Mouse (Mus musculus) gastrocnemius, adult 2 months (tissue): Measurements from ENCODE around the gene Gga1. TPM values are rescaled to one million over a fixed set of nuclear protein-coding genes. Genes with fewer than 3 reads are reported as not detected.

ENCODE experiments used
- DNase-seq: peaks from one replicate; pipeline ENCODE4 v3.0.0; 2022
- H3K27ac ChIP-seq: fragments of 200-600 bp; 2 replicates; pipeline ENCODE4 v1.8.1; 2022; ENCODE audit warnings: mild to moderate bottlenecking
- H3K4me3 ChIP-seq: fragments of 200-600 bp; 2 replicates; pipeline ENCODE4 v1.8.1; 2022; ENCODE audit warnings: mild to moderate bottlenecking, moderate library complexity
- CTCF ChIP-seq: fragments of 200-600 bp; IDR thresholded peaks from 2 replicates; pipeline ENCODE4 v1.8.1; 2022; ENCODE audit warnings: antibody characterized with exemption, mild to moderate bottlenecking, moderate library complexity
- intact Hi-C: fragments of 180-260 bp; cut with DNase I; formaldehyde crosslinking; loops from one replicate; pipeline ENCODE4 v1.15.1; 2025
- microRNA-seq: library from miRNA; unstranded; fragments of <30 nt; microRNA quantifications from one replicate; pipeline ENCODE4 v1.2.0, GENCODE M21; 2021
- total RNA-seq, 2 experiments: library from RNA; stranded (reverse); gene quantifications; 2 replicates each; pipeline ENCODE4 v1.2.3; 2021

The Gga1 gene
- total RNA-seq, 2 experiments from 2014 or later: 43.1 to 45.7 TPM

GRCm38 (mm10) chr15:78940325-78940724 is 63.3 kb downstream of the Gga1 start:
- Histone ChIP-seq H3K27ac (no peak overlapping the region), H3K4me3 (no peak overlapping the region)
- intact Hi-C loops: loop anchor here (5.0 kb wide), 1 partner anchor 38 kb away; no protein-coding TSS in a partner anchor
- no peak for DNase-seq
- TF ChIP-seq CTCF: no peak

DNA sequence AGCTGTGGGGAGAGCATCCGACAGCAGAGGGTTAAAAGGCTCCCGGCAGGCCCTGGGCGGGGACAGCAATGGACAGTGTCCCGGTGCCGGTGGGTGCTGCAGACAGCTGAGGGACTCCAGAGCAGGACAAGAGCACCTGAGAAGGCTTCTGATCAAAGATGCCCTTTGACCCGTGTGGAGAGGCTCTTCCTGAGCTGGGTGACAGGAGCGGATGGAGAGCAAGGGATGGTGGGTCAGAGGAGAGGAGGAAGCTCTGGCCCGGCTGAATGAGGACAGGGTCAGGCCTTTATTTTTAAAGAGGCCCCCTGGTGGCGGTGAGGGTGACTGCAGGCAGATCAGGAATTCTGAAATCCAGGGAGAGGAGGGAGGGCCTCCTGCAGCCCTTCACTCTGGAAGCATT is 65.7 kb downstream of the Gga1 start:
- peak overlapping the region; percentile 64 for H3K27ac ChIP-seq
- intact Hi-C loops: loop anchor here (1.0 to 5.0 kb wide), 2 partner anchors 26 to 40 kb away; no protein-coding TSS in a partner anchor
- peak overlapping the region; percentile 66 for H3K4me3 ChIP-seq
- TF ChIP-seq CTCF: peak; percentile 92
- peak; percentile 85 for DNase-seq

Small RNAs within 50 kb of the gene (microRNA-seq; reads per million reads assigned to microRNA genes)
- gene Mir6955: not detected

Other genes with a start within 250 kb of the Gga1 start
- gene Elfn2, start 158.4 kb upstream of the Gga1 start, total RNA-seq: under 1 TPM in 1 of 2 experiments, not detected in 1; 0.03 TPM
- 1 to 10 TPM; 2.6 to 3.1 TPM for gene Mfng, start 103.7 kb upstream of the Gga1 start, total RNA-seq
- 1 to 10 TPM; 6.1 to 6.8 TPM for gene Card10, start 74.1 kb upstream of the Gga1 start, total RNA-seq
- 1 to 10 TPM; 8.5 to 10.0 TPM for gene Cdc42ep1, start 34.6 kb upstream of the Gga1 start, total RNA-seq
- not detected for gene Lgals2, start 21.7 kb upstream of the Gga1 start, total RNA-seq
- gene Gm49510, start 22.5 kb downstream of the Gga1 start, total RNA-seq: under 1 TPM in 1 of 2 experiments, not detected in 1; 0.13 TPM
- 1 to 10 TPM; 1.4 to 2.0 TPM for gene Sh3bp1, start 22.6 kb downstream of the Gga1 start, total RNA-seq
- 1 to 10 TPM; 1.1 to 1.4 TPM for gene Pdxp, start 36.7 kb downstream of the Gga1 start, total RNA-seq
- 100 to 1,000 TPM; 197 to 272 TPM for gene Lgals1, start 49.5 kb downstream of the Gga1 start, total RNA-seq
- 10 to 100 TPM; 20.6 to 22.3 TPM for gene Nol12, start 57.7 kb downstream of the Gga1 start, total RNA-seq
- 10 to 100 TPM; 33.2 to 36.6 TPM for gene Triobp, start 70.5 kb downstream of the Gga1 start, total RNA-seq
- gene H1f0, start 151.3 kb downstream of the Gga1 start, total RNA-seq: 10 to 100 TPM; 71.8 to 76.8 TPM
- gene Galr3, start 164.7 kb downstream of the Gga1 start, total RNA-seq: not detected
- gene Ankrd54, start 185.7 kb downstream of the Gga1 start, total RNA-seq: 1 to 10 TPM; 4.5 to 5.1 TPM
- gene Eif3l, start 198.0 kb downstream of the Gga1 start, total RNA-seq: 10 to 100 TPM; 53.6 to 54.0 TPM
- gene Micall1, start 231.7 kb downstream of the Gga1 start, total RNA-seq: 10 to 100 TPM; 11.2 to 14.5 TPM